Mouse (Mus musculus) retina, postnatal 7 days (tissue): ENCODE data around the gene Bclaf3.
"Not testable (repeated sequence)": the region's sequence is repeated elsewhere in the genome, so short reads cannot be mapped to it uniquely, and the experiment has no call there.

Experiments used
- DNase-seq: peaks from one replicate; pipeline ENCODE4 v3.0.0-alpha.2; 2012; ENCODE audit warnings: low read depth, low spot score

Gene Bclaf3

DNA sequence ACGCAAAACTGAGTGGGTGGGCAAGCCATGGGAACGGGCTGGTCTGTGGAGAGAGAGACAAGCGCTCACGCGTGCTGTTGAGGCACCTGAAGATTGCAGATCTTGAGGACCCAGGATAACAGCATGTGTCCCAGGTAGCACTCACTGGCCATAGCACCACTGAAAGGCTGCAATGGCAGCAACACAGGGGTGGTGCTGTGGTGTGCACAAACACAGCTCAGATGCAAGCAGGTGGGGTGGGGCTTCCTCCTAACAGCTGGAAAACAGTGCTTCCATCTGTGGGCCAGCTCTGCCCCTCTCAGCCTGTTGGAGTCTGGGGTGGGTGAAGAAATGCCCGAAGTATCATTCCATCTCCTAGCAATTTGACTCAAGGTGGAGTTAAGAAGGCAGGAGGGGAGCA is at the start of gene Bclaf3:
Bclaf3 (plus strand) TSS at position 301 of the 400 bp plus-strand sequence.
- no peak for DNase-seq

DNA sequence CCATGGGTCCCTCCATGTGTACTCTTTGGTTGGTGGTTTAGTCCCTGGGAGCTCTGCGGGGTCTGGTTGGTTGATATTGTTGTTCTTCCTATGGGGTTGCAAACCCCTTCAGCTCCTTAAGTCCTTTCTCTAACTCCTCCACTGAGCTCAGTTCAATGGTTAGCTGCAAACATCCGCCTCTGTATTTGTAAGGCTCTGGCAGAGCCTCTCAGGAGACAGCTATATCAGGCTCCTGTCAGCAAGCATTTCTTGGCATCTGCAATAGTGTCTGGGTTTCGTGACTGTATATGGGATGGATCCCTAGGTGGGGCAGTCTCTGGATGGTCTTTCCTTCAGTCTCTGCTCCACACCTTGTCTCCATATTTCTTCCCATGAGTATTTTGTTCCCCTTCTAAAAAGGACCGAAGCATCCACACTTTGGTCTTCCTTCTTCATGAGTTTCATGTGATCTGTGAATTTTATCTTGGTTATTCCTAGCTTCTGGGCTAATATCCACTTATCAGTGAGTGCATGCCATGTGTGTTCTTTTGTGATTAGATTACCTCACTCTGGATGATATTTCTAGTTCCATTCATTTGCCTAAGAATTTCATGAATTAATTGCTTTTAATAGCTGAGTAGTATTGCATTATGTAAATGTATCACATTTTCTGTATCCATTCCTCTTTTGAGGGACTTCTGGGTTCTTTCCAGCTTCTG is 48.1 kb upstream of the Bclaf3 start:
- not testable (repeated sequence) for DNase-seq

DNA sequence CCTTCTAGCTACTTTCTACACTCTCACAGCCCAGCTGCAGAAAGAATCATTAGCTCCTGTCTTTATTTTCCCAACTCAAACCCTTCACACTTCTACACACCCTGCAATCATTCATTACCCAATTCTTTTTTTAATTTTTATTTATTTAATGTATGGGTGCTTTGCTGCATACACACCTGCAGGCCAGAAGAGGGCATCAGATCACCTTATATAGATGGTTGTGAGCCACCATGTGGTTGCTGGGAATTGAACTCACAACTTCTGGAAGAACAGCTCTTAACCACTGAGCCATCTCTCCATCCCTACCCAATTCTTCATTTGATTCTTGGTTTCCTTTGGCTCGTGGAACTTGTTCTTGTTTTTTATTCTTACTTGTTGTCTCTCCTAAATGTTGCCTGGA is 42.2 kb upstream of the Bclaf3 start:
- no peak for DNase-seq

DNA sequence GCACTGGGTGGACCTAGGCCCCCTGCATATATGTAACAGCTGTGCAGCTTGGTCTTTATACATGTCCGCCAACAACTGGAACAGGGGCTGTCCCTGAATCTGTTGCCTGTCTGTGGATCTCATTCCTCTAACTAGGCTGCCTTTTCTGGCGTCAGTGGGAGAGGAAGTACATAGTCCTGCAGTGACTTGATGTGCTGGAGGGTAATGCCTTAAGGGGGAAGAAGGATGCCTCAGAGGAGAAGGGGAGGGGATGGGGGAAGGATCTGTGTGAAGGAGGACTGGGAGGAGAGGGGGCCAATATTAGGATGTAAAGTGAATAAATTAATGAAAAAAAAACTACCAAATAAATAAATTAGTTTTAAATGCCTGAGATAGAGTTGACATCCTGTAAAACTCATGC is 23.3 kb upstream of the Bclaf3 start:
- no peak for DNase-seq

GRCm38 (mm10) chrX:159508331-159509036 is 18.0 kb upstream of the Bclaf3 start:
- DNase-seq = no peak

GRCm38 (mm10) chrX:159509042-159509441 is 17.4 kb upstream of the Bclaf3 start:
- no peak for DNase-seq

DNA sequence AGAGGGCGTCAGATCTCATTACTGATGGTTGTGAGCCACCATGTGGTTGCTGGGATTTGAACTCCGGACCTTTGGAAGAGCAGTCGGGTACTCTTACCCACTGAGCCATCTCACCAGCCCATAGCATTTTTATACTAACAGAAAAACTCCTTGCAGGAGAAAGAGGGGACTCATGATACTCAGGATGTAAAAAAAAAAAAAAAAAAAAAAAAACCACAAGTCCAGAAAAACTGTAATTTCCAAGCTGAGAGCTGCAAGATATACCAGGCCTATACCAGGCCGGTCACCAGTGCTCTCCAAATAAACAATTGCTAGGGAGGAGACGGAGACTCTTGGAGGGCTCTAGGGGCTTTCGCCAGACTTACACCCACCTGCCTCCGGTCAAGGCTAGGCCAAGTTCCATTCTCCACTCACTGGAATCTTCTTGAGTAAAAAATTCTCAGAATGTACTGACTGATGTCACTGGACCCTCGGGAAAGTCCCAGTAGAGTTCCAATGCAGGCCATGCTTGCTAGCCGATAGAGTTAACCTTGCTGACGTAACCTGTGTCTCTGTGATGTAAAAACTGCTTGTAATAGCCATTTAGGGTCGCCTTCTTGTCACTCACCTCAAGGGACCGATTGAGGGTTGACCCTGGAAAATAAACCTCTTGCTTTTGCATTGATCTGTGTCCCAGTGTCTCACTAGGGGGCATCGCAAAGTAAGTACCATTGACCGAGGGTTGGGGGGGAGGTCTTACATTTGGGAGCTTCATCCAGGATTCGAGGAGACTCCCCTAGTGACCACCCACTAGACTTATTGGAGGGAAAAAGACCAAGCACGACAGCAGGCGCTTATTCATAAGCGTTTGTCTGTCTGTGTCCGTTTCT is 16.4 kb upstream of the Bclaf3 start:
- DNase-seq = no peak

- DNase-seq = no peak
These were observed 15.8 kb upstream of the Bclaf3 start for GRCm38 (mm10) chrX:159510716-159511051.

DNA sequence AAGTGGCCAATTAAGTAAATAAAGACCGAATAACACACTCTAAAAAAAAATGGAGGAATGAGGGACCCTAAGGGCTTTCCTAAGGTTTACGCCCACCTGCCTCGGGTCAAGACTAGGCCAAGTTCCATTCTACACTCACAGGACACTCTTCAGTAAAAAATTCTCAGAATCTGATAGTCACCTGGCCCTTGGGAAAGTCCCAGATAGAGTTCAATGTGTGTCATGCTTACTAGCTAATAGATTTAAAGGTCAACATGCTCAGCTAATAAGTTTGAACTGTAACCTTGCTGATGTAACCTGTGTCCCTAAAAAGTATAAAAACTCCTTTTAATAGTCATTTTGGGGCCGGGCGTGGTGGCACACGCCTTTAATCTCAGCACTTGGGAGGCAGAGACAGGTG is 10.9 kb upstream of the Bclaf3 start:
- DNase-seq = no peak

- DNase-seq = no peak
These were observed 4.7 kb upstream of the Bclaf3 start for GRCm38 (mm10) chrX:159521780-159522179.

GRCm38 (mm10) chrX:159522651-159523050 is 3.8 kb upstream of the Bclaf3 start:
- DNase-seq = no peak

DNA sequence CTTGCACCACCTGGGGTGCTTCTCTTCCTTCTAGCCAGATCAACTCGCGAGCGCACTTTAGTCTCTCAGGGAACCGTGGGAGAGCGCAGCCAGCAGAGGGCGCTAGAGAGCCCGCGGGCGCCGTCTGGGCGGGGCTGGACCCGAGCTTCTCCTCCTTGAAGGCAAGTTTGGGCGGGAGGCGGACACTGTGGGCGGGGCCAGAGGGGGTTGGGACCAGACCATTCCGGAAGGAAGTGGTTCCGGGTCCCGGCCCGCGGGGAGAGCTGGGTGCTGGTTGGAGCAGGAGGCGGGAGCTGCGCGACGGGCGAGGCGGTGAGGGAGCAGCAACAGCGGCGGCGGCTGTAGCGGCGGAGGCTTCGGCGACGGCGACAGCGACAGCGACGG is 5.9 kb downstream of the Bclaf3 start:
- peak; percentile 90 for DNase-seq

DNA sequence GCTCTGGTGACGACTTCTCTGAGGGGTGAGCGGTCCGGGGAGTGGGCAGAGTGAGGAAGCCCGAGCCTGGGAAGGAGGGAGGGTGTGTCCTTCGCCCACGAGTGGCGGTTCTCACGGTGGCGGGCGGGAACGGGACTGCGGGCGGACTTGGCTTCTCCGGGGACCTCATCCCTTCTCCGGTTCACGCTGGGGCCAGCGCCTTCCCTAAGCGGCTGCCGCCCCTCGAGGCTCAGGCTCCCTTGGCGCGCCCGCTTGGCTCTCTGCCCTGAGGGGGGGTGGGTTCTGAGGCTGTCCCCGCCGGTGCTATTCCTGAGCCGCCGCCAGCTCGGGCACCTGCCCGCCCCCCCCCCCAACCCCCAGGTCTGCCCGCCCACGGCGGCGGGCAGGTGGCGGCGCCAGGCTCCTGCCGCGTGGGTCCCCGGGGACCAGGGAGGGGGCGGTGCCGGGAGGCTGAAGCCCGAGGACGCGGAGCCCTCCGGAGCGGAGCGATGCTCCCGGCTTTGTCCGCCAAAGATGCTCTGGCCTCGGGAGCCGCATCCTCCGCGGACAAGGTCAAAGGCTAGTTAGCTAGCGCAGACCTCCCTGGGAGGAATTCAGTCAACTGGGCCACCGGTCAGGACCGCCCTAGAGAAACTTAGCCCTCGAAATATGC is 6.4 kb downstream of the Bclaf3 start:
- no peak for DNase-seq

GRCm38 (mm10) chrX:159541936-159542335 is 15.4 kb downstream of the Bclaf3 start:
- DNase-seq = no peak

GRCm38 (mm10) chrX:159547093-159547492 is 20.6 kb downstream of the Bclaf3 start:
- DNase-seq = no peak

DNA sequence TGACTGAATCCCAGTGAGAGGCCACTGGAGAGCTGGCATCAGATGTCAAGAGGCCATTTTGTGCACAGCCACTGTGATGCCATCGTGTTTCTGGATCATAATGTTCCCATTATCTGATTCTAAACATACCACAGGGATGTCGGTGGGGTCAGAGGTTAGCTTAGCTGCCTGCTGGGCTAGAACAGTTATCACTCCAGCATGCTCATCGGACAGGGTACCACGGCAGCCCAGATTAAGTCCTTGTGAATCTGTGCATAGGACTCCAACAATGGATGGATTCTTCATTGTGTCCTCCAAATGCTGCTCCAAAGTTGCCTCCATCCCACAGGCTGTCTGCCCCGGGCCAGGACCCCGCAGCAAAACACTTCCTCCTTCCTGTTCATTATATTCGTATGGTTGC is 58.2 kb downstream of the Bclaf3 start:
- not testable (repeated sequence) for DNase-seq

DNA sequence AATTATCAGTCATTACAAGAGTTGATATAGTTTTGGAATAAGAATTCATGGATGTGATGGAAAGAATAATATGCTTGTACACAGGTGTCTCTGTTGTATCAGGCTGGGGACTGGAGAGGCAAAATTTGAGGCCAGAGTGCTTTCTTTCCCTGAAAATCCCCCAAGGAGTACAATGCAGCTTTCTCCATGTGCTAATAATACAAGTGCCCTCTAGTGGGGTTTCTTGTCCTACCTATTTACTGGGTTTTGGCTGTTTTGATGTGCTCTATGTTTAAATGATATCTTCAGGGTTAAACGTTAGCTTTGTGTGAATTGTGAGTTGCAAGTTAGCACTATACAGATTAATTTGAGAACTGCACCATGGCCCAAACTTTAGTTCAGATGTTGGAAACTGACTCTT is 65.1 kb downstream of the Bclaf3 start:
- DNase-seq = no peak

DNA sequence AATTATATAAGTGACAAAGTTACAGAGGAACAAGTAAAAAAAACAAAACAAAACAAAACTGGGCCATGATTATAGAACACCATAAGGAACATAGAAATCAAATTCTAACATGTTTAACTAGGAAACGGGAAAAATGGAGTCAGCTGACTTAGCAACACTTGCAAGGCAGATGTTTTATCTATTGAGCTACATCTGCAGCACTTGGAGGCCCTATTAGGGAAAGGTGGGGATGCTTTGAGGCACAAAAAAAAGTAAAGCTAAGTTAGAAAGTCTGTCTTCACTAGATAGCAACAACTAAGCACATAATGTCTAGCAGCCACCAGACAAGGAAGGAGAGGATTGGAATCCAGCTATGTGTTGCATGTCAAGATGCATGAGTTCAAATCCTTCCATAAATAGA is 71.0 kb downstream of the Bclaf3 start:
- DNase-seq = no peak

DNA sequence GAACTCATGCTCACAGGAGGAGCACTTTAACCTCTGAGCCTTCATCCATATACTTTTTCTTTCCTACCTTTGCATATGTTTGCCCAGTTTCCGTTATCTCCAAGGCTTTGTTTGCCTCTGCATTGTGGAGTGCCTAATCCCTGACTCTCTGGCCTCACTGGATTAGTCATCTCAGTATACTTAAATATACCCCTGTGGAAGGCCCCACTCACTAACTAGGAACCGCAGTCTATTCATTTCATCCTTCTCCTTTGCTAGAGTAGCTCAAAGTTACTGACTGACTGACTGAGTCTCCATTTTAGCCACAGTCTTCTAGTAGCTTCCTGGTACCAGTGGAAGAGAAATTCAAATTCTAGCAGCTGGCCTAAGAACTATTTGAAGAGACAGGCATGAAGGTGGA is 78.3 kb downstream of the Bclaf3 start:
- no peak for DNase-seq

- no peak for DNase-seq
These were observed 80.4 kb downstream of the Bclaf3 start for GRCm38 (mm10) chrX:159606936-159607335.

- no peak for DNase-seq
These were observed 99.9 kb downstream of the Bclaf3 start for GRCm38 (mm10) chrX:159626208-159626906.
